Mouse (Mus musculus) kidney, adult 11 months (tissue): Measurements from ENCODE around the gene Zfp260.

Source experiments
- DNase-seq: peaks from one replicate; pipeline ENCODE4 v3.0.0; 2022

The Zfp260 gene

DNA sequence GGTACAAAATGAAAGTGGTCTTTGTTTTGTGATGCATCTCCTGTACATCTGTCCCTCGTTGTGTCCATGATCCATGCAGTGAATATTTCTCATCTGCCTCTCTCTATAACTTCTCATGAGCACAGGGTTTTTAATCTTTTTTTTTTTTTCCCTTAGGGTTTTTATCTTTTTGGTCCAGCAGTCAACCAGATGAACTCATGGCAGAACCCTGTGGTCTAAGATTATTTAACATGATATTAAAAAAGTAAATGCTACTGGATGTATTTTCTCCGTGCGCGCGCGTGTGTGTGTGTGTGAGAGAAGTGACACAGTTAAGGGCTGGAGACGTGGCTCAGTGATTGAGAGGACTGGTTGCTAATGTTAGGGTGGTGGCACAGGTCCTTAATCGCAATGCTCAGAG lies 35.3 kb downstream of the Zfp260 start:
- no peak for DNase-seq

DNA sequence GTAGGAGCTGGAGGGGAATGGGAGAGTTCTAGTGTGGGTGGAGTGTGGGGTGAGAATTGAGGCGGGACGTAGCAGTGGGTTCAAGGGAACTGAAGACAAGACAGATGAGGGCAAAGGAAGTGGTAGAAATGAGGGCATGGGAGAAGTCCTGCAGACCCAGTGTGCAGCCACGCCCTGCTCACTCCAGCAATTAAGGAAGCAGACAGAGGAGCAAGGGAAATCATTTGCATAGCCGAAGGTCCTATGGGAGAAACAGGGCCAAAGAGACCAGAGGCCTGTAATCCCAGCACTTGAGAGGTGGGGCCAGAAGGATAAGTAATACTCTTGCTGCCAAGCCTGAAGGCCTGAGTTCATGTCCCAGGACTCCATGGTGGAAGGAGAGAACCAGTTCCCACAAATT lies 37.8 kb downstream of the Zfp260 start:
- no peak for DNase-seq

DNA sequence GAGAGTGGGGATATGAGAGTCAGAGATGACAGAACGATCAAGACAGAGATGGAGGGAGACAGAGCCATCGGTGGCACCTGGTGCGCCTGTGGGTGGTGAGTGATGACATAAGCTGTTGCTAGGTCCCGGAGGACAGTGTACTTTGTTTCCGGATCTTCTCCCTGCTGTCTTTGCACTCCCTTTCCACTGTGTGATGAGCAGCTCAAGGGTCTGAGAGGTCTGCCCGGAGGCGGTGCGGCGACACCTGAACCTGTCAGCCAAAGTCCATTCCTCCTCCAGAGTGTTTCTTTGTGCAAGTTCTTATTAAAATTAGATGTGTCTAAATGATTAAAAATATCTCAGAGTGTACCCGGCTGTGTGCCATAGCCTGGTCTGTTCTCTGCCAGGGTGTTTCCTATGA lies 42.2 kb downstream of the Zfp260 start:
- peak; percentile 23 for DNase-seq

DNA sequence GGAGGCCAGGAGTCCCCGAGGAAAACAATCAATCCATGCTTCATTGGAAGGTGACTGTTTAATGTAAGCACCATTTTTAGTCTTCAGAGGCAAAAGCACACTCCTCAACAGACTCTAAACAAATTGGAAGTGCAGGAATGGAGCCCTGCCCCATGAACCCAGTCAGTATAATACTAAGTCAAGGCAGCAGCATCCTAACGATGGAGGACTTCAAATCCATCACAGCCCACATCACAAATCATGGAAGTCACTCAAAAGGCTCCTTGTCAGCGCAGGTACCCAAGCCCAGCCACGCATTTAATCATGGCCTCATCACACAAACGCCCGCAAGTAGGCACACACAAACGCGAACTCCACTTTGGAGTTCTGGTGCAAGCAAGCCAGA lies 48.6 kb downstream of the Zfp260 start:
- no peak for DNase-seq

DNA sequence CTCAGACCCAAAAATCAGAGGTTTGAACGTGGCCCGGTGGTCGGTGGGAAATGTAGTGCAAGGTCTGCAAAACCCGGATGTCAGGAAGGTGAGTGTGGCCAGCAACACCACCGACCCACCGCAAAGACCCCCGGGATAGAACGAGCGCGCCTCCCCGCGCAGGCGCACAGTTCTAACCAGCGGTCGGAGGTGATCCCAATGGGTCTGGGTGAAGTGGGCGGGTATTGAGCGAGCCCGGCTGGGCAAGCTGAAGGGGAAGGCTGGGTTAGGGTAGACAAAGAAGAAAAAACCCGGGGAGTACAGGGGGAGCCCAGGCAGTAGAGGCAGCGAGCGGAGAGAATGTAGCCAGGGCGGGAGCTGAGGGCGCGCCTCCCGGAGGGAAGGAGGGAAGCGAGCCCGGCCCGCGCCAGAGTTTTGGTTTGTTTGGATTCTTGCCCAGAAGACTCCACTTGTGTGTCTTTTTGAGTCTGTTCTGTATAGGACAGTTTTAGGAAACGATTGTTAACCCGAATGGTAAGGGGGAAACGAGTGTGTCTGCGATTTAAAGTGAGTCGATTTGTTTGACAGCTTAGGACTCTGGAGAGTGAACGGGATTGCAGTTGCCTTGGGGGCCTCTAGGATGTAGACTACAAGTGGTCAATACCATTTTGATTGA lies 49.1 kb downstream of the Zfp260 start:
- peak; percentile 29 for DNase-seq

DNA sequence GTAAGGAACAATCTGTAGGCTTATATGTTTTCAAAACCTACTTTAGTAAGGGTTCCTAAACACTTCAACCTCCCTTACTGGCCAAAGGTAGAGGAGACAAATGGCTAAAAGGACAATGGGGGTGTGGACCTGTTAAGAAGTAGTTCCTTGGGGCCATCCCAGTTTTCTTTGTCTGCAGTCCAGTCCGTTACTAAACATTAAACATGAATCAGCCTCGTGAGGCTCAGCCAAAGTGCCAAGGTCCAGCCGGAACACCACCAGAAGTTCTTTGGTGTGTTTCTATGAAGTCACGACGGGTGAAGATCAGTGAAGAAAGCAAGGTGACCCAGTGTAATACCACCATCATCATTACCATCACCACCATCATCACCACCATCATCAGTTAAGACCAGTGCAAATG lies 52.4 kb downstream of the Zfp260 start:
- peak; percentile 59 for DNase-seq

DNA sequence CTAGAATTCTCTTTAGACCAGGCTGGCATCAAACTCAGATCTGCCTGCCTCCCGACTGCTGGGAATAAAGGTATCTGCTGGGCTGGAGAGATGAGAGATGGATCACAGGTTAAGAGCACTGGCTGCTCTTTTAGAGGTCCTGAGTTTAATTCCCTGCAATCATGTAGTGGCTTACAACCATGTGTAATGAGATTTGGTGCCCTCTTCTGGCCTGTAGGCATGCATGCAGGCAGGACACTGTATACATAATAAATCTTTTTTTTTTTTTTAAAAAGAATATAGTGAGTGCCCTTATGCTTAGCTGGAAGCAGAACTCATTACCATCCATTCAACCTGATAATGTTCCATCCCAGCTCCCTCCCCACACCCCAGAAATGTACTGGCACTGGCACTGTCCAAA lies 59.5 kb downstream of the Zfp260 start:
- DNase-seq: no peak

DNA sequence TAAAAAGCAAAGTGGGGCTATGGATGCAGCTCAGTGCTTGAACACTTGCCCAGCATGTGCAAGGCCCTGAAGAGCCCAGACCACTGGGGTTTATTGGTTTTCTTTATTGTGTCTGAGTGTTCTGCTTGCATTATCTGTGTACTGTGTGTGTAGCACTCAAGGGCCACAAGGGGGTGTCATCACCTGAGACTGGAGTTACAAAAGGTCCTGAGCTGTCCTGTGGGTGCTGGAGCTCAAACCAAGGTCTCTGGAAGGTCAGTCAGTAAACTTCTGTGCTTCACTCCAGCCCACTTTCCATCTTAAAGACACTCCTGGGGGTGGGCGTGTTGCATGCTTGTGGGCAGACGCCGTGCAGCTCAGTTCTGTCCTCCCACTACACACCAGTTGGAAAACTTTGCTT lies 60.9 kb downstream of the Zfp260 start:
- no peak for DNase-seq
